Mouse (Mus musculus) kidney, adult 2 months (tissue): ENCODE measurements around the gene Gm6793. TPM values are rescaled to one million over a fixed set of nuclear protein-coding genes. Genes with fewer than 3 reads are reported as not detected.

Experiments
- DNase-seq: peaks from one replicate; pipeline ENCODE4 v3.0.0; 2021
- H3K27ac ChIP-seq: fragments of 200-500 bp; 2 replicates; pipeline ENCODE4 v1.5.1; 2012; ENCODE audit warnings: low read depth, low read length, control low read depth, inconsistent platforms; ENCODE audit not compliant: insufficient read depth
- H3K27me3 ChIP-seq: fragments of 200-500 bp; replicated peaks from 2 replicates; pipeline ENCODE4 v1.6.1; 2012; ENCODE audit warnings: mild to moderate bottlenecking, moderate library complexity, low read length, inconsistent platforms; ENCODE audit not compliant: control insufficient read depth, insufficient read depth
- H3K36me3 ChIP-seq: fragments of 200-500 bp; 2 replicates; pipeline ENCODE4 v1.6.1; 2012; ENCODE audit warnings: mild to moderate bottlenecking, moderate library complexity, low read length, inconsistent platforms; ENCODE audit not compliant: control insufficient read depth, insufficient read depth
- H3K4me1 ChIP-seq: fragments of 200-500 bp; 2 replicates; pipeline ENCODE4 v1.6.1; 2011; ENCODE audit warnings: low read length; ENCODE audit not compliant: control insufficient read depth, insufficient read depth
- H3K4me3 ChIP-seq: fragments of 200-500 bp; 2 replicates; pipeline ENCODE4 v1.5.1; 2011; ENCODE audit warnings: mild to moderate bottlenecking, low read depth, low read length, control low read depth; ENCODE audit not compliant: insufficient read depth
- CTCF ChIP-seq: fragments of 200-500 bp; conservative IDR thresholded peaks from 2 replicates; pipeline ENCODE4 v1.5.1; 2011; ENCODE audit warnings: low read depth, mild to moderate bottlenecking, control low read depth, low read length, moderate library complexity, mixed read lengths; ENCODE audit not compliant: insufficient read depth, insufficient read length
- POLR2A ChIP-seq: fragments of 200-500 bp; IDR thresholded peaks from one replicate; pipeline ENCODE4 v1.6.1; 2011; ENCODE audit warnings: low read depth, low read length, control low read depth
- WGBS: fragments of 180-500 bp; shearing (Covaris S2); methylation state at CpG from one replicate; pipeline ENCODE4 v1.1.7; 2018; 5-methylcytosine and 5-hydroxymethylcytosine counted together
- polyA plus RNA-seq: library from polyadenylated mRNA; depleted of rRNA; stranded (reverse); fragments of >200 nt; gene quantifications from 2 replicates; pipeline ENCODE4 v1.2.3, GENCODE M21; 2012; rRNA removed

Gm6793 gene
- polyA plus RNA-seq, 1 experiment, result 0.11 TPM

DNA sequence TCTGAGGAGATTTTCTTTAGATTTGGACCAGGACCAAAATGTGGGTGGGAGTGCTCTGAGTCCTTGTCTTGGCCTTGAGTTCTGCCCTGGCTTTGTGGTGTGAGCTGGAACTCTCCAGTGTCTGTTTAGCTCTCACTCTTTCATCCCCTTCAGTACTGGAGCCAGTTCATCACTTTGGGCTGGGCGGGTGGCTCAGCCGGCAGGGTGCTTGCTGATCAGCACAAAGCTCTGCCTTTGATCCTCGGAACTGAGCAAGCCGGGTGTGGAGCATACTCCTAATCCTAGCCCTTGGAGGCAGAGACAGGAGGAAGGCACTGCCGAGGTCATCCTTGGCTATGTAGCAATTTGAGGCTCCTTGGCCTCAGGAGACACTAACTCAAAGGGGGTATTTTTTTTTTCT, 45.8 kb downstream of the Gm6793 start:
- H3K27me3 ChIP-seq, result no peaks in the 10 kb centered on the region
- no peak overlapping the region for H3K4me3 ChIP-seq
- no peak overlapping the region for H3K27ac ChIP-seq
- TF ChIP-seq CTCF (no peak), POLR2A (no peak)
- 62% methylated on average over 5 of the region's 5 CpGs for WGBS
- DNase-seq, result no peak
- no peaks in the 10 kb centered on the region for H3K4me1 ChIP-seq
- H3K36me3 ChIP-seq, result no peaks in the 10 kb centered on the region

DNA sequence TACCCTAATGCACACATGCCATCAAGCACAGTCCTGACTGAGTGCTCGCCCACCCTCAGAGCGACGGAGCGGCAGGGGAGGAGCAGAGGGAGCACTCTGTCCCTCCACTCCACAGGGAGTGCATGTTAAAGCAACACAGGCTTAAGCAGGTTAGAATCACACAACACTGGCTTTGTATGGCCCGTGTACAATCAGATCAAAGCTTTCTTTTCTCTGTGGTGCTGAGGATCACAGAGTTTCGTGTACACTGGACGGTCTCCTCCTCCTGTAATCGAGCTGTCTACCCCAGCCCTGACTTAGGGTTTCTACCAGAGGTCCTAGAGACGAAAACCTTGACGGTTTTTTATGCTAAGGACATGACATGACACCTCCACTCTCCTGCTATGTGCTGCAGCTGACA, 46.3 kb downstream of the Gm6793 start:
- Histone ChIP-seq H3K4me1 (no peaks in the 10 kb centered on the region), H3K4me3 (no peak overlapping the region), H3K36me3 (no peaks in the 10 kb centered on the region), H3K27ac (no peak overlapping the region), H3K27me3 (no peaks in the 10 kb centered on the region)
- DNase-seq, result no peak
- TF ChIP-seq POLR2A (no peak), CTCF (no peak)
- 88% methylated on average over 10 of the region's 10 CpGs for WGBS

DNA sequence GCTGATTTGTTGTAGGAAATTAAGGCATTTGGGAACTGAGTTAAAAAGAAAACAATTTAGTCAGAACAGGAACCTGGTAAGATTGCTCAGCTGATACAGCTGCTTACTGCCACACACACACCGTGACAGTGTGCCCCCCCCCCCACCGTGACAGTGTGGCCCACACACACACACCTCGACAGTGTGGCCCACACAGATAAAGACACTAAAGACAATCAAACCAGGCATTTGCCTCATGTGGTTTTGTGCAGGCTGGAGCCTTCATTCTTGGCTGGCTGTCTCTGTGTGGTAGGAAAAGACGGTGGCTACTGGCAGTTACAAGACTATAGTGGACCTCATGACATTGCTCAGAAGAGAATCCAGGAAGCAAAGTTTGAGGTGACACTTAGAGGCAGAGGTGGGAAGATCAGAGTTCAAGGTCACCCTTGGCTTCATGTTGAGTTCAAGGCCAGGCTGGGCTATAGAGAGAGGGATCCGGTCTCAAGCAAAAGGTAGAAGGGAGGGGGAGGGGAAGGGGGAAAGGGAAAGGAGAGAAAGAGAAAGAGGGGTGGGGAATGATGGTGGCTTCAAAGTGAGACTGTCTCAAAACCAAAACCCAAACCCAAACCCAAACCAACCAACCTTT, 47.5 kb downstream of the Gm6793 start:
- Histone ChIP-seq H3K36me3 (no peaks in the 10 kb centered on the region), H3K27ac (no peak overlapping the region), H3K4me3 (no peak overlapping the region), H3K4me1 (no peaks in the 10 kb centered on the region), H3K27me3 (no peaks in the 10 kb centered on the region)
- no peak for DNase-seq
- 83% methylated on average over 5 of the region's 5 CpGs for WGBS
- TF ChIP-seq POLR2A (no peak), CTCF (no peak)

DNA sequence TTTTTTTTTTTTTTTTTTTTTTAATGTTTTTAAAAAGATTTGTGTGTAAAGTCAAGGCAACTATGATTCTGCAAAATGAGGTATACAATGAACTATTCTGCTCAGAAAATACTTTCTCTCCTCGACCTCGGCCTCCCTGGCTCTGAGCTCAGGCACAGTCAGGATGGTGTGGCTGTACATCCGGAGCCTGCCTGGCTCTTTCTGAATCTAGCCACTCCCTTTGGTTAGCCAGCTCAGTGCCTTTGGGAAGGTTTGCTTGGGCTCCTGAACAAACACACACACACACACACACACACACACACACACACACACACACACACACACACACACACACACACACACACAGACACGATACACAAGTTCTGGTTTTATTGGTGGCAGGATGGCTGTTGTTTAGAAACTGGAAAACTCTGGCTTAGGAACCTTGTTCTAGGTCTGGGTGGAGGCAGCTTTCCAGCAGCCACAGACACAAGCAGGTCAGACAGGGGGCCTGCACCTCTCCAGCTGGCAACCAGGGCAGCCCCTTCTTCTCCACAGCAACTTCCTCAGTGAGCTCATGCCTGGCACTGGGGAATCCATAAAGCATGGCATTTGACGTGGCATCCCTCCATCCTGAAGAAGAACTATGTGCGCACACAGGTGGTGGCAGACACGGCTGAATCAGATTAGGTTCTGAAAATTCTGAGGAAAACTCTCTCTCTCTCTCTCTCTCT, 49.8 kb downstream of the Gm6793 start:
- WGBS, result 78% methylated on average over 7 of the region's 7 CpGs
- TF ChIP-seq POLR2A (no peak), CTCF (no peak)
- Histone ChIP-seq H3K27ac (no peak overlapping the region), H3K36me3 (no peaks in the 10 kb centered on the region), H3K4me1 (no peaks in the 10 kb centered on the region), H3K4me3 (no peak overlapping the region), H3K27me3 (no peaks in the 10 kb centered on the region)
- DNase-seq, result no peak

DNA sequence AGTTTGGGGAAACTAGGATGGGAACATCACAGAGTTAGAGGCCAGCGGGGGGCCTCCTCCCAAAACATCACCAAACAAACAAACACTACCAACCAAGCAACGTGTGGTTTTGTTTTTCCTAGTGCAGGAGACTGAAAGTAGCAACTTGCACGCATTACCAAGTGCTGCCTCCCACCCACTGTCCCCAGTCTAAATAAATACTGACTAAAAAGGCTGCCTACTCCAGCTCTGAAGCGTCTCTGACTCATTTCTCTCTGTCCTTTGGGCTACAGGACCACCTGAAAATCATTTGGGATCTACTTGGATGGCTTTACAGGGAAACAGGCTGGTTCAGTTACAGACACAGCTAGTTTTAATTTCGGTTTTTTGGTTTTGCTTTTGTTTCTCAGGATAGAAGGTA, 50.5 kb downstream of the Gm6793 start:
- TF ChIP-seq CTCF (no peak), POLR2A (no peak)
- DNase-seq, result no peak
- Histone ChIP-seq H3K36me3 (no peaks in the 10 kb centered on the region), H3K27me3 (no peaks in the 10 kb centered on the region), H3K4me1 (no peaks in the 10 kb centered on the region), H3K27ac (no peak overlapping the region), H3K4me3 (no peak overlapping the region)
- 67% methylated on average over 5 of the region's 5 CpGs for WGBS

DNA sequence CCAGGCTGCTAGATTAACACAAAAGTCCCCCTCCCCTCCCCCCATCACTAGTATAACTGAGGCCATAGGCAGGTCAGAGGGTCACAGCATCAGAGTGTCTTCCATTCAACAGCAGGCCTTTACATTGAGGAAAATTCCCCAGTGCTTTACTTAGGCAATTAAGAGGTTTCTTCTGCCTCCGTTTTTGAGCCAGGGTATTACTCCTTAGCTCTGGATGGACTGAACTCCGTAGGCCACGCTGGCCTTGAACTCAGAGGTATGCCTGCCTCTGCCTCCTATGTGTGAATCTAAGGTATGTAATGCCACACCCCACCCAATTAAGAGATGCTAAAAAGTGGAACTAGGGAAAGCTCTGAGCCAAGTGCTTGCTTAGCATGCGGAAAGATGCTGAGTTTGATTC, 51.3 kb downstream of the Gm6793 start:
- WGBS, result 92% methylated on average over 4 of the region's 4 CpGs
- TF ChIP-seq POLR2A (no peak), CTCF (no peak)

More for the DNA sequence above, 51.3 kb downstream of the Gm6793 start:
- DNase-seq, result no peak
- H3K4me1 ChIP-seq, result no peaks in the 10 kb centered on the region
- no peak overlapping the region for H3K4me3 ChIP-seq
- H3K36me3 ChIP-seq, result no peaks in the 10 kb centered on the region
- no peak overlapping the region for H3K27ac ChIP-seq
- H3K27me3 ChIP-seq, result no peaks in the 10 kb centered on the region

Other genes starting within 250 kb of the Gm6793 start
- 7.2 and 12.5 TPM in 2 replicates for gene Cfdp1, start 160.7 kb downstream of the Gm6793 start, polyA plus RNA-seq
- 6.0 and 6.9 TPM in 2 replicates for gene Tmem170, start 138.3 kb downstream of the Gm6793 start, polyA plus RNA-seq
- gene Chst5, start 104.6 kb downstream of the Gm6793 start, polyA plus RNA-seq, result 0.06 TPM in 1 of 2 replicates, not detected in the other
- 11.2 and 13.6 TPM in 2 replicates for gene Tmem231, start 81.2 kb downstream of the Gm6793 start, polyA plus RNA-seq
- 53.3 and 74.1 TPM in 2 replicates for gene Gabarapl2, start 74.3 kb downstream of the Gm6793 start, polyA plus RNA-seq
- 2.9 and 3.3 TPM in 2 replicates for gene Adat1, start 22.7 kb downstream of the Gm6793 start, polyA plus RNA-seq
- gene Kars, start 3.7 kb downstream of the Gm6793 start, polyA plus RNA-seq, result 48.4 and 55.4 TPM in 2 replicates
- 9.0 and 9.3 TPM in 2 replicates for gene Terf2ip, start 3.6 kb downstream of the Gm6793 start, polyA plus RNA-seq